Mouse (Mus musculus) central nervous system, embryonic 18 days (tissue): Measurements from ENCODE around the gene Tsc1. TPM values are rescaled to one million over a fixed set of nuclear protein-coding genes. Genes with fewer than 3 reads are reported as not detected.

Experiments
- polyA plus RNA-seq: library from polyadenylated mRNA; depleted of rRNA; stranded (reverse); fragments of >200 nt; gene quantifications from 2 replicates; pipeline ENCODE4 v1.2.3, GENCODE M21; 2012; rRNA removed

The Tsc1 gene
- 38.8 and 39.1 TPM in 2 replicates for polyA plus RNA-seq

GRCm38 (mm10) chr2:28640461-28641424 is at the start of gene Tsc1:
TSS of gene Tsc1 (plus strand) at chr2:28641228.

GRCm38 (mm10) chr2:28621664-28622171 is 19.3 kb upstream of the Tsc1 start, which contains the start of gene Gfi1b:
TSS of gene Gfi1b (minus strand) at chr2:28621982.

GRCm38 (mm10) chr2:28699361-28700335 is 58.6 kb downstream of the Tsc1 start, which contains the start of the genes Spaca9 and Ak8:
TSS of gene Spaca9 (minus strand) at chr2:28699727.
TSS of gene Ak8 (plus strand) at chr2:28700164.

Other genes starting within 250 kb of the Tsc1 start
- gene Ppp1r26, start 194.4 kb upstream of the Tsc1 start, polyA plus RNA-seq = 23.4 TPM in 2 replicates
- gene 1700007K13Rik, start 174.9 kb upstream of the Tsc1 start, polyA plus RNA-seq = 2.3 and 3.1 TPM in 2 replicates
- gene Mrps2, start 173.2 kb upstream of the Tsc1 start, polyA plus RNA-seq = 42.0 and 43.0 TPM in 2 replicates
- 1.4 TPM in 2 replicates for gene Gbgt1, start 144.3 kb upstream of the Tsc1 start, polyA plus RNA-seq
- gene Gm10134, start 135.1 kb upstream of the Tsc1 start, polyA plus RNA-seq = 0.47 and 0.78 TPM in 2 replicates
- gene Ralgds, start 128.1 kb upstream of the Tsc1 start, polyA plus RNA-seq = 166 and 171 TPM in 2 replicates
- 0.05 and 0.08 TPM in 2 replicates for gene Cel, start 77.8 kb upstream of the Tsc1 start, polyA plus RNA-seq
- 38.7 and 40.5 TPM in 2 replicates for gene Gtf3c5, start 57.5 kb upstream of the Tsc1 start, polyA plus RNA-seq
- gene Gfi1b, start 19.2 kb upstream of the Tsc1 start, polyA plus RNA-seq = 0.03 TPM in 1 of 2 replicates, not detected in the other
- gene Spaca9, start 58.5 kb downstream of the Tsc1 start, polyA plus RNA-seq = 0.88 and 1.3 TPM in 2 replicates
- 1.7 and 2.0 TPM in 2 replicates for gene Ak8, start 58.9 kb downstream of the Tsc1 start, polyA plus RNA-seq
- 23.3 and 23.5 TPM in 2 replicates for gene Gtf3c4, start 199.1 kb downstream of the Tsc1 start, polyA plus RNA-seq
- gene Ddx31, start 199.2 kb downstream of the Tsc1 start, polyA plus RNA-seq = 12.5 and 12.9 TPM in 2 replicates